Mouse (Mus musculus) lung, embryonic 14.5 days (tissue): Measurements from ENCODE around the gene Scaper. TPM values are rescaled to one million over a fixed set of nuclear protein-coding genes. Genes with fewer than 3 reads are reported as not detected.

ENCODE experiments used
- ATAC-seq: fragments of 200-750 bp; cut with Nextera tagmentation; 2 replicates; pipeline ENCODE4 v1.8.0; 2017; ENCODE audit warnings: mild to moderate bottlenecking, moderate TSS enrichment, moderate library complexity; ENCODE audit not compliant: insufficient read depth
- DNase-seq: peaks from one replicate; pipeline ENCODE4 v3.0.0-alpha.2; 2015
- H3K27ac ChIP-seq: fragments of 300-500 bp; sonication (generic); 2 replicates; pipeline ENCODE4 v1.5.1; 2014; ENCODE audit warnings: low read depth, mild to moderate bottlenecking, moderate library complexity
- H3K27me3 ChIP-seq: fragments of 300-500 bp; sonication (generic); 2 replicates; pipeline ENCODE4 v1.6.1; 2014; ENCODE audit warnings: low read length, control low read depth; ENCODE audit not compliant: insufficient read depth
- H3K36me3 ChIP-seq: fragments of 300-500 bp; sonication (generic); 2 replicates; pipeline ENCODE4 v1.6.1; 2014; ENCODE audit warnings: control low read depth; ENCODE audit not compliant: insufficient read depth
- H3K4me1 ChIP-seq: fragments of 300-500 bp; sonication (generic); 2 replicates; pipeline ENCODE4 v1.6.1; 2014; ENCODE audit warnings: antibody characterized with exemption, control low read depth; ENCODE audit not compliant: insufficient read depth
- H3K4me2 ChIP-seq: fragments of 300-500 bp; sonication (generic); 2 replicates; pipeline ENCODE4 v1.6.1; 2014; ENCODE audit warnings: mild to moderate bottlenecking
- H3K4me3 ChIP-seq: fragments of 300-500 bp; sonication (generic); 2 replicates; pipeline ENCODE4 v1.5.1; 2014; ENCODE audit warnings: low read depth, low read length
- H3K9ac ChIP-seq: fragments of 300-500 bp; sonication (generic); 2 replicates; pipeline ENCODE4 v1.6.1; 2014
- H3K9me3 ChIP-seq: fragments of 300-500 bp; sonication (generic); 2 replicates; pipeline ENCODE4 v1.6.1; 2016; ENCODE audit warnings: low read depth, low read length, control low read depth
- CTCF ChIP-seq: IDR thresholded peaks from 2 replicates; pipeline ENCODE4 v1.5.1; 2016; ENCODE audit warnings: antibody characterized with exemption, low read depth
- WGBS: fragments of 180-500 bp; shearing (Covaris S2); extraction: QIAGEN DNeasy Blood & Tissue Kit; methylation state at CpG from one replicate; pipeline ENCODE4 v1.1.7; 2014; 5-methylcytosine and 5-hydroxymethylcytosine counted together
- polyA plus RNA-seq: library from polyadenylated mRNA; unstranded; fragments of >200 nt; fragmentation: Nextera tagmentation; extraction: Ambion mirVana; gene quantifications from 2 replicates; pipeline ENCODE4 v1.2.1, GENCODE M21; 2014

The Scaper gene
- polyA plus RNA-seq, 1 experiment from 2014 or later = 7.1 TPM

GRCm38 (mm10) chr9:55560960-55561359 is 377.0 kb downstream of the Scaper start:
- DNase-seq = peak; percentile 26
- TF ChIP-seq CTCF = no peak
- Histone ChIP-seq H3K36me3 (no peaks in the 10 kb centered on the region), H3K27ac (no peak overlapping the region), H3K9me3 (no peaks in the 10 kb centered on the region), H3K4me2 (no peak overlapping the region), H3K9ac (no peak overlapping the region), H3K4me3 (no peak overlapping the region), H3K4me1 (no peaks in the 10 kb centered on the region), H3K27me3 (no peaks in the 10 kb centered on the region)
- 73% methylated on average over 1 of the region's 1 CpGs for WGBS
- ATAC-seq = peak; percentile 47; the same call in 1 of the 2 replicates

GRCm38 (mm10) chr9:55554986-55555385 is 382.9 kb downstream of the Scaper start:
- no peaks in the 10 kb centered on the region for H3K27me3 ChIP-seq
- ATAC-seq (no peak; the same call in 1 of the 2 replicates), DNase-seq (peak; percentile 17)
- H3K4me1 ChIP-seq = no peaks in the 10 kb centered on the region
- no peaks in the 10 kb centered on the region for H3K9me3 ChIP-seq
- H3K27ac ChIP-seq = no peak overlapping the region
- no peak for TF ChIP-seq CTCF
- no peaks in the 10 kb centered on the region for H3K36me3 ChIP-seq
- no peak overlapping the region for H3K9ac ChIP-seq
- no peak overlapping the region for H3K4me2 ChIP-seq
- H3K4me3 ChIP-seq = no peak overlapping the region
- 32% methylated on average over 1 of the region's 1 CpGs for WGBS

- H3K27ac ChIP-seq = no peak overlapping the region
- no peaks in the 10 kb centered on the region for H3K36me3 ChIP-seq
- no peak overlapping the region for H3K4me2 ChIP-seq
- H3K27me3 ChIP-seq = peaks cover 55% of the 10 kb centered on the region
- peak; percentile 57 for TF ChIP-seq CTCF
- 9% methylated on average over 16 of the region's 16 CpGs for WGBS
- peak; percentile 34 for DNase-seq
- H3K4me3 ChIP-seq = no peak overlapping the region
- no peaks in the 10 kb centered on the region for H3K9me3 ChIP-seq
- ATAC-seq = no peak
- H3K9ac ChIP-seq = no peak overlapping the region
- no peaks in the 10 kb centered on the region for H3K4me1 ChIP-seq
Measured at GRCm38 (mm10) chr9:55549302-55549890, 388.5 kb downstream of the Scaper start.

- WGBS = 23% methylated on average over 3 of the region's 3 CpGs
- Histone ChIP-seq H3K4me2 (no peak overlapping the region), H3K9ac (no peak overlapping the region)
Measured at GRCm38 (mm10) chr9:55548871-55549270, 389.0 kb downstream of the Scaper start.

GRCm38 (mm10) chr9:55546176-55547010 is 391.5 kb downstream of the Scaper start:
- 3% methylated on average over 63 of the region's 63 CpGs for WGBS
- H3K4me3 ChIP-seq = peak overlapping the region; percentile 23
- ATAC-seq = peak; percentile 55
- H3K36me3 ChIP-seq = no peaks in the 10 kb centered on the region
- no peak overlapping the region for H3K9ac ChIP-seq
- peaks cover 85% of the 10 kb centered on the region for H3K27me3 ChIP-seq
- DNase-seq = peak; percentile 59
- H3K9me3 ChIP-seq = no peaks in the 10 kb centered on the region
- peaks cover 8% of the 10 kb centered on the region; the same call in 1 of the 2 replicates for H3K4me1 ChIP-seq
- no peak for TF ChIP-seq CTCF
- no peak overlapping the region for H3K27ac ChIP-seq
- peak overlapping the region; percentile 44 for H3K4me2 ChIP-seq

More at GRCm38 (mm10) chr9:55548871-55549270, 389.0 kb downstream of the Scaper start:
- DNase-seq = no peak
- no peak for TF ChIP-seq CTCF
- Histone ChIP-seq H3K36me3 (no peaks in the 10 kb centered on the region), H3K9me3 (no peaks in the 10 kb centered on the region), H3K27me3 (peaks cover 60% of the 10 kb centered on the region), H3K27ac (no peak overlapping the region), H3K4me1 (no peaks in the 10 kb centered on the region), H3K4me3 (no peak overlapping the region)
- ATAC-seq = no peak

GRCm38 (mm10) chr9:55545556-55546175 is 392.3 kb downstream of the Scaper start:
- Histone ChIP-seq H3K4me3 (peak overlapping the region; percentile 23; the same call in 1 of the 2 replicates), H3K9me3 (no peaks in the 10 kb centered on the region), H3K4me2 (peak overlapping the region; percentile 44), H3K27me3 (peaks cover 92% of the 10 kb centered on the region), H3K9ac (no peak overlapping the region), H3K4me1 (peaks cover 8% of the 10 kb centered on the region; the same call in 1 of the 2 replicates), H3K36me3 (no peaks in the 10 kb centered on the region), H3K27ac (no peak overlapping the region)
- ATAC-seq (no peak), DNase-seq (peak; percentile 21)
- 7% methylated on average over 41 of the region's 41 CpGs for WGBS
- no peak for TF ChIP-seq CTCF
